Mouse (Mus musculus): ENCODE measurements at regions not wholly inside any gene's neighbourhood (a gene's known extent, or its start where the extent isn't known, plus 50 kb on each side); places are given as distances from the start of the nearest gene placed in this dataset.

DNA sequence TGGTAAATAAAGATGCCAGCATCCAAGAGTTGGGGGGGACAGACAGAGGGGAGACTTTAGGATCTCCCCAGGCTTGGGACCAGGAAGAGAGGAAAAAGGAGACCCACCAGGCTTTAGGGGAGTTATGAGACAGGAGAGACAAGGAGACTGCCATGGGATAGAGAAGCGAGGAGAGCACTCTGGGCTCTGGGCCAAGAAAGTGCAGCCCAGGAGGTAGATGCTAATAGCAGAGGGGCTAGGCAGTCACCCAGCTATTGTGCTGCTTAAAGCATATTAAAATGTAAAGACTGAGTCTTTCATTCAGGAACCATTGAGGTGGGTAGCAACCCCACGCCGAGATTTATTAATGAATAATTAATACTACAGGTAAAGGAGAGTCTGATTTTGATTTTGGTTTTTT, 208.8 kb downstream of the Gm19935 start:
- TF ChIP-seq CTCF (IDR thresholded peaks at IDR 0.05; ENCODE audit: low read depth, low read length) = no peak
- no peak for TF ChIP-seq POLR2A (IDR thresholded peaks at IDR 0.05; ENCODE audit: extremely low read depth, insufficient read depth, low read length)
